Mouse (Mus musculus): ENCODE results near the gene Lrrfip1.
A peak's percentile ranks its signal among the peaks of the same experiment; 100 is the strongest.

Lrrfip1 gene

DNA sequence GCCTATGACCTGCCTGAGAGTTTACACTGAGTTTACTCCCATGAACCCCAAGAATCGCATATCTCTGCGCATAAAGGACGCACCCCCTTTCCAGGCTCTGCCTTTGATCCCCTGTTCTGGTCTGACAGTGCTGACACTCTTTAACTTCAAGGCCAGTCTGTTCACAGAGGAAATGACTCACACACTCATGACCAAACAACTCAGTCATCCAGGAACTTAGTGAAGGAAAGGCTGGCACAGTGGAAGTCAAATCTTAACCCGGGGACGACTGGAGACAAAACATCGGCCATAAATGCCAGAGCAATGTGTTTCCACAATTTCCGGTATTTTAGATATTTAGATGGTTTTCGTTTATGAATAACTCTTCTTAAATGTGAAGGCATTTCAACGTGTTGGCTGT is 25.4 kb downstream of the Lrrfip1 start:
- DNase-seq (ENCODE audit: low spot score) = no peak

DNA sequence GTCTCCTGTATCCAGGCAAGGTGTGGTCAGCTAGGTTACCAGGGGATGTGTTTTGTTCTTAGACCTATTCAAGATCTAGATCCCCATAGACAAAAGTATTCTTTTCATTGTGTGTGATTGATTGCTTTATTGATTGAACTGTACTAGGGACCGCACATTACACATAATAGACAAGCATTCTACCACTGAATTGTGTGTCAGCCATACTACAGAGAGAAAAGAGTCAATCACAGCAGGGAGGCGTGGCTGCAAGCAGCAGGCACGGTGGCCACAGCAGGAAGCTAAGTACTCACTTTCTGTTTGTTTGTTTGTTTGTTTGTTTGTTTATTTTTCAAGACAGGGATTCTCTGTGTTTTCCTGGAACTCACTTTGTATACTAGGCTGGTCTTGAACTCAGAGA is 25.9 kb downstream of the Lrrfip1 start:
- DNase-seq (ENCODE audit: low spot score) = no peak

DNA sequence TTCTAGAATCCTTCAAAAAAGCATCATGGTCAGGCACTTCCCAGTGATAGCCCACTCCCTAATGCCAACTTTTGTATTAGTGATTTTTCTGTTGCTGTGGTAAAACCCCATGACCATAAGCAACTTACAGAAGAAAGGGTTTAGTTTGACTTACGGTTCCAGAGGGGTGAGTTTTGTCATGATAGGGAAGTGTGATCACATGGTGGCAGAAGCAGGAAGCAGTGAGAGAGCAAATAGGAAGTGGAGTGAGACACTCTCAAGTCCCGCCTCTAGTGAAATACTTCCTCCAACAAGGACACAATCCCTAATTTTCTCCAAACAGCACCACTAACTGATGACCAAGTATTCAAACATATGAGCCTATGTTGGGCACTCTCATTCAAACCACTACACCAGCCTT is 28.4 kb downstream of the Lrrfip1 start:
- no peak for DNase-seq (ENCODE audit: low spot score)

DNA sequence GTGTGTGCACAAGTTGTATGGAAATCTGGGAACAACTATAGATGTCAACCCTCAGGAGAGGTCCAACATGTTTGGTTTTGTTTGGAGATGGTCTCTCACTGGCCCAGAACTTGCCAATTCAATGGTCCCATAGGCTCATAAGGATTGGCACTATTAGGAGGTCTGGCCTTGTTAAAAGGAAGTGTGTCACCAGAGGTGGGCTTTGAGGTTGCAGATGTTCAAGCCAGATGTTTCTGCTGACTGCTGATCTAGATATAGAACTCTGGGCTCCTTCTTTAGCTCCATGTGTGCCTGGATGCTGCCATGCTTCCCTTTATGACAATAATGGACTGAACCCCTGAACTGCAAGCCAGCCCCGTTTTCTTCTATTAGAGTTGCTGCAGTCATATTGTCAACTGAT is 31.8 kb downstream of the Lrrfip1 start:
- DNase-seq (ENCODE audit: low spot score) = no peak

DNA sequence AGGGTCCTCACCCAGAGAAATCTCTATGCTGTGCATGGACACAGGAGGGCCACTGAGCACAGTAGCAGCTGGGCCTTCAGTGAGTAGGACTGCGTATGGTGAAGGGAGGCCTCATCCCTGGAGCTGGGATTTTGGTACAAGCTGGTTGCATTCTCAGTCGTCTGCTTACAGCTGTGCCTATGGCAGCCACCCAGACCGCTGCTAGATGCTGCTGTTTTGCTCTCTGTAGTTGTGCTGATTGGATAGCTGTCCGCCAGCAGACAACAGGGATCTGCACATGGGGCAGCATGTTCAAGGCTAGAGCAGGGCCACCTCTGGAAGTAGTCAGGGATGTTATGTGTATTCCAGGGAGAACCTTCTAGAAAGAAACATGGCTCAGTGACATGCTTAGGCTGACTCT is 33.0 kb downstream of the Lrrfip1 start:
- no peak for DNase-seq (ENCODE audit: low spot score)

DNA sequence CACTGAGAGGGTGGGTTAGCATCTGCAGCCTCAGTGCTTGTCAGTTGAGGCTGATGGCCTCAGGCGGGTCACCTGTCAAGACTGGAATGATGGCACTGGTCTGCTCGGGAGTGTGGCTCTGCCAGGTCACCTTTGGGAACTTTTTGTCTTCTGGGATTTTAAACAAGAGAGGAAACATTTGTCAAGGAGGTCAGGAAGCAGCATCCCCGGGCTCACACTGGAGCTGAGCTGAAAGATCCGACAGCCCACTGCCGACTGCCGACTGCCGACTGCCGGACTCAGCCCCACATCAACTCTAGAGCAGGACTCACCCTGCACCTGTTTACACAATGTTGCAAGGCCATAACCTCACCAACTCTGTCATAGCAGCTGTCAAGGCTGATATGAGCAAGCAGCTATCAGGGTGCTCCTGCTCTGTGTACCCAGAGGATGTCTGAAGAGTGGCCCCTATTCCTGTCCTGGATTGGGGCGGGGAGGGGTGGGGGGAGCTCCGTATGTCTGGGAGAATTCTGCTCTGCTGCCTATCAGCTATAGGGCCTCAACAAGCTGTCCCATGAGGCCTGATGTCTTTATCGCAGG is 33.9 kb downstream of the Lrrfip1 start:
- DNase-seq (ENCODE audit: low spot score) = no peak

DNA sequence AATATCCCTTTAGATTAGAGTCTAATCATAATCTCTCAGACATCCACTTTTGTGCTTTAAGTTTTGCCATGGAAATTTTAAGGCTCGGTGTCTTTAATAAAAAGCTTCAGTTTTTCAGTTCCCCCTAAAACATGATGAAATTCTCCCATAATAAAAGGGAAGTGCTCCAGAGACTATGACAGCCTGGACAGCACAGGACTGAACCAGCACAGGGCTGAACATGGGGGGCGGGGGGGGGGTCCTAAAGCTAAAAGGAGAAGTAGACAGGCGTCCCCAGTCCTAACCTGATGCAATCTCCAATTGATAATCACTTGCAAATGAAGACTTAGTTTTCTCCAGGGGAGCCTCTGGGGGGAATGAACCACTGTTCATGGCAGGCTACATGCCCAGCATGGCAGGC is 36.0 kb downstream of the Lrrfip1 start:
- DNase-seq (ENCODE audit: low spot score) = no peak

DNA sequence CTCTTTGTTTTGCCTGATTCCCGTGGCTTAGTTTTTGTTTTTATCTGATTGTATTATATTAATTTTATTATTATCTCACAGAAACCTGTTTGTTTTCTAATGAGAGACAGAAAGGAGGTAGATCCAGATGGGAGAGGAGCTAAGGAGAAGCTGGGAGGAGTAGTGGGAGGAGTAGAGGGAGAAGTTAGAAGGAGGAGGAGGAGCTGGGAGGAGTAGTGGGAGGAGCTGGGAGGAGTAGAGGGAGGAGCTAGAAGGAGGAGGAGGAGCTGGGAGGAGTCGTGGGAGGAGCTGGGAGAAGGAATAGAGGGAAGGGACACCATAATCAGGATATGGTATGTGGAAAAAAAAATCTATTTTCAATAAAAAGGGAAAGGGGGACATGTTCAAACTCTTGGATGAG is 36.7 kb downstream of the Lrrfip1 start:
- DNase-seq (ENCODE audit: low spot score) = no peak

DNA sequence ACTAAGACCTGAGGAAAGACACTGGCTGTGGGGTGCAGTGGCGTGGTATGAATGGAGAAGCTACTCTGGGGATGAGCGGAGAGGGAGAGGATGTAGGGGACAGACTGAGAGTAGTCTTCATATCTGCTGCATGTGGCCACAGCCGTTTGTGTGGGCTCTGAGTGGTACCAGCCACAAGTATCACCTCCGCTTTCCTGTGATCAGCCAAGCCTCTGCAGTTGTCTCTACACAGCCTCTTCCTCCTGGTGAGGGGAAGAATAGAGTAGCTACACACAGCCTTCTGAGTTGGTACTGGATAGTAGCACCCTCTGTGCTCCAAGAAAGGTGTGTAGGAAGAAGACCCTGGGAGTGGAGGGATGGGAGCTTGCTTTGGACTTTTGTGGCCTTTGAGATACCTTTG is 38.7 kb downstream of the Lrrfip1 start:
- no peak for DNase-seq (ENCODE audit: low spot score)

DNA sequence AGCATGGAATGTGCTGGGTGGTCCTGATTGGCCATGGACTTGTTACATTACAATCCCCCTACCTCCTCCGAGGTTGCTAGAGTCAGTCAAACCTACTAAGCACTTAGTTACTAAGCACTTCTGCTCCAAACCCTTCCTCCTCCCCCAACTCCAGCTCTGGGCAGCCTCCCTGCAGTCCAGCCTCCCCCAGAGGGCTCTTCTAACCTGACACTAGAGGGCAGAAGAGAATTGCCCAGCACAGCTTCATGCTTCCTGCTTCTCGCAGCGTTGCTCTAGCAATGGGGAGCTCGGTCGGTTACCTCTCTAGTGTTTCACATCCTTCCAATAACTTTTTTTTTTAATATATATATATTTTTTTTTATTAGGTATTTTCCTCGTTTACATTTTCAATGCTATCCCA is 39.5 kb downstream of the Lrrfip1 start:
- DNase-seq (ENCODE audit: low spot score) = no peak

DNA sequence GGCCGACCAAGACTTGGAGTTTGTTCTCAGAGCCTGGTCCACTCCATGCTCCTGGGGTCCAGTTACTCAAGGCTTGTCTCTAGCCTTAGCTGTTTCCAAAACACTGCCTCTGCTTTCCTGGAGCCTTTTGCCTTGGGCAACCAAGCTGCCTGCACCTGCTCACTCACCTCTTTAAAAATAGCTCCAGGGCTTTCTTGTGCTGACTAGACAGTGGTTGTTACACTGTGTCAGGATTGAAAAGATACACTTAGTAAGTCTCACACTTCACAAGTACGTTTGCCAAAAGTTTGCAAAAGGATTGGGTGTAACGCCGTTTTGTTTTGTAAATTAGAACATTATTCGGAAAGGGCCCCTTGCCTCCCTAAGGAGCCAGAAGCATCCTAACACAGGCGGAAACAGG is 40.0 kb downstream of the Lrrfip1 start:
- DNase-seq (ENCODE audit: low spot score) = peak; percentile 76

DNA sequence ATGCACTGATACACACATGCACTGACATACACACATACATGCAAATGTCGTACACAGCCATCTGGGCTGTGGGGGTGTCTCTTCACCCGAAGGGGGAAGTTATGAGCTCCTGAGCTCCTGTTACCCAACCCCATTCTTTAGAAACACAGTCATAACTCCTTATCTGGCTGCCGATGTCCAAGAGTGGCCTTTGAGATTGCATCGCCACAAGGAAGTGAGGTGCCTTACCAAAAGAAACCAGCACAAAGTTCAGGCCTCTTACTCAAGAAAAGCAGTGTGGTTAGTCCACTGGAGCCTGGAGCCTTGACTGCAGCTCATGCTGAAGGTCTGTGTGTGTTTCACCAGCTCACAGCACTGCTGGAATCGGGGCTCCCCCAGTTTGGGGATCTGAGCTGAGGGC is 43.1 kb downstream of the Lrrfip1 start:
- no peak for DNase-seq (ENCODE audit: low spot score)

DNA sequence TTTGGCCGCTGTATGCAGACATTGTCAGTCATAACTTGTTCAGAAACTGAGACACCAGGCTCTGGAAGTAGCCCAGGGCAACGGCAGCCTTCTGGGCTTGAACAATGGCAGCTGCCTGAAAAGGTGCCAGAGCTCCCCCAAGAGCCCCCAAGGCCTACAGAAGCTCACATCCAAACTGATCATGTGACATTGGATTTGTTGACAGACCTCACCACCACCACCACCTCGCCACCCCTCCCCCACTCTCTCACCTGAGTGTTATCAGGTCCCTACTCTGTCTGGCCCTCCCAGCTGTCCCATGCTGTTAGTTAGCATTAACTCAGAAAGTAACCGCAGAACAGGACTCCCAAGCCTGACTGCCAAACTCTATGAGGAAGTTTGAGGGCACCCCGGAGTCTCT is 44.7 kb downstream of the Lrrfip1 start:
- DNase-seq (ENCODE audit: low spot score) = no peak

DNA sequence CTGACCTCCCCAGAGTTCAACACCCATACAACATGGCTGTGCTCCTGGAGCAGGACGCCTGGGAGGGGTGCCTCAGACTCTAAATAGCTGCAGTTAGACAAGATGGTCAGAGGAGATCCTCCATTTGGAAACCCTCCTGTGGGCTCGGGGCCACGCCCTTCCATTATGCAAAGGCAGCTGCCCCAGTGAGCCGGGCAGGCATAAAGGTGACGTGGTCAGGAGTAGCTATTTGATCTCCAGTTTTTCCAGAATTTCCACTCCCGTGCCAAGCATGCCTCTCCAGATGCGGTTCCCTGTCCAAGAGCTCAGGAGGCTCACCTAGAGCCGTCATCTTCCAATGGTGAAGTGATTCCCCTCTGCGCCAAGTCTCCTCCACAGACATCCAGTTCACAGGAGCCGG is 45.6 kb downstream of the Lrrfip1 start:
- DNase-seq (ENCODE audit: low spot score) = no peak

DNA sequence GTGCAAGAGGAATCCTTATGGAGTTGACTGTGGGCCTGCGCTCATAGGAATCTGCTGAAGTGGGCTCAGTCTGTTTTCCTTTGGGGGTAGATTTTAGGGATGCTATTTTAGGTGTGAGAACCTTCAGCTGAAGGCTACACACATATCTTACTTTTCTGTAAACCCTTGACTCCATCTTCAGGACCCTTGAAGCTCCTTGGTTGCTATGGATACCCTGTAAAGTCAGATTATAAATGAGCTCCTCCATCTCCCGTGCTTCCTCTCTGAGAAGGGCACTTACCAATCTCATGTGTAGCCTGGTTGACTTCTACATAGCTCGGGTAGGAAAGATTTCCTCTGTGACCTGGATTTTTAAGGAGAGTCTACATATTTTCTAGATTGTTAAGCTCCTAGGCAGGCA is 46.1 kb downstream of the Lrrfip1 start:
- no peak for DNase-seq (ENCODE audit: low spot score)

DNA sequence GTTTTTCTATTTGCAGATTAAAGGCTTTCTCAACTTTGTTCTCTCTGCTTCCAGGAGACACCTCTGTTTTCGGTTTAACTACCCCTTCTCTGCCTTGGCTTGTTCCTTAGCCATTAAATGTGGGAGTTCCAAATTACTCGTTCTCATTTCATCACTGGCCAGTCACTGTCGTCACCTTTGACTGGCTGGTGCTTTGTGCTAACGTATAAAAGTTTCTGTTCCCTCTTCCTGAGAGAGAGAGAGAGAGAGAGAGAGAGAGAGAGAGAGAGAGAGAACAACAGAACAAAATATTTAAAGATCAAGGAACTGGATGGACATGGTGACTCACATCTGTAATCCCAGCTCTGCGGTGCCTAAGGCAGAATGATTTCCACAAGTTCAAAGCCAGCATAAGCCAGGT is 47.7 kb downstream of the Lrrfip1 start:
- DNase-seq (ENCODE audit: low spot score) = no peak

DNA sequence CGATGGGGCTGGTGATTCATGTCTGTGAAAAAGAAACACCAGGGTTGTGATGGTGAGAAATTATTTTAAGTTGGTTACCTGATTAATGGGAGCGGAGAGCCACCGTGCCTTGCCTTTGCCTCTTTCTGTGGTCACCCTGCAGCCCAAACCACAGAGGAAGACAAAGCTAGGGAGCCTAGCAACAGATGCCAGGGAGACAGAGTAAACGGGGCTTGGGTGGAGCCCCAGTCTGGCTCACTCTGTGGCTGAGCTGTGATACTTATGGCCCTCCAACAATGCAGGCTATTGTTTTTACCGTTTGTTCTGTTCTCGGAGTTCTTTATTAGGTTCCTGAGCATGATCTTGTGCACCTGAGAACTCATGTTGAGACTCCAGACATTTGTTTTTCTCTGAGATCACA is 50.8 kb downstream of the Lrrfip1 start:
- DNase-seq (ENCODE audit: low spot score) = no peak

DNA sequence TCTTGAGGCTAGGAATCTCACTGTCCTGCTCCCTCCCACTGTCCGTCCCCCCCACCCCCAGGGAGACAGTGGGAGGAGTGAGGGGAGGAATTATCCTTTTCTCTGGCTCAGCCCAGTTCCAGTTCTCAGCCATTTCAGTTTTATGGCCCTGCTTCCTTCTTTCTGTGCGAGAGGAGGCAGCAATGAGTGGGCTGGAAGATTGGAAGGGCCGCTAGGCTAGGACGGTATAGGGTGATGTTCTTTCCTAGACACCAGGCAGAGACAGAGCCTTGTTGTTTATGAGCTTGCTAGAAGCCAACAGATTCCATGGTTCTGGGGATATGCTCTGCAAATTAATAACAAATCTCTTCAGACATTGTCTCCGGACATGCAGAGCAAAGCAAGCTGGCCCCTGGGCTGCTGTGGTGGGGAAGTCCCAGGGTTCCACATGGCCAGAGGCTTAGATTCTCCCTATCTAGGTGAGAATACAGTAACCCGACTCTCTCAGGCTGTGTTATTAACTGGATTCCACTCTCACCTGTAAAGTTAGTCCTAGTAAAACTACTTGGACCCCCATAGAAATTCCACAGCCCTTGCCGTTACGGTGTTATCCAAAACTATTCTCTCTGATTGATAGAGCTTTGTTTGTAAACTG is 53.0 kb downstream of the Lrrfip1 start:
- DNase-seq (ENCODE audit: low spot score) = no peak

DNA sequence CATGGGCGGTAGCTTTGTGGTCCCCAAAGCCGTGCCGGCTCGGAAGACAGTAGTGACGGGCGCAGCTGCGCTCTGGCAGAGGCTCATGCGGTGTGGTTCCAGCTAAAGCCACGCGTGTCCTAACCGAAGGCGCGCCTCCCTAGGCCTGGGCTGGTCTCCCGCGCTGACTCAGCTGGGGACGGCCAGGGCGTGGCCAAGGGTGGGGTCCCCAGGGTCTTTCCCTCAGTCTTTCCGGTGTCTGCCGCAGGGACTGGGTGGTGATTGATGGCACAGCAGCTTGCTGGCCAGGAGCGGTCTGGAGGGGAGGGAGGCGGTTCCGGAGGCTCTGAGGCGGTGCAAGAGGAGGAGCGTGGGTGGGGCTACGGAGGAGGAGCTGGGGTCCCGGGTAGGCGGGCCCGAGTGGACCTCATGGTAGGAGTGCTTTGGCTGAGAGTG is 54.2 kb downstream of the Lrrfip1 start:
- DNase-seq (ENCODE audit: low spot score) = peak; percentile 84

DNA sequence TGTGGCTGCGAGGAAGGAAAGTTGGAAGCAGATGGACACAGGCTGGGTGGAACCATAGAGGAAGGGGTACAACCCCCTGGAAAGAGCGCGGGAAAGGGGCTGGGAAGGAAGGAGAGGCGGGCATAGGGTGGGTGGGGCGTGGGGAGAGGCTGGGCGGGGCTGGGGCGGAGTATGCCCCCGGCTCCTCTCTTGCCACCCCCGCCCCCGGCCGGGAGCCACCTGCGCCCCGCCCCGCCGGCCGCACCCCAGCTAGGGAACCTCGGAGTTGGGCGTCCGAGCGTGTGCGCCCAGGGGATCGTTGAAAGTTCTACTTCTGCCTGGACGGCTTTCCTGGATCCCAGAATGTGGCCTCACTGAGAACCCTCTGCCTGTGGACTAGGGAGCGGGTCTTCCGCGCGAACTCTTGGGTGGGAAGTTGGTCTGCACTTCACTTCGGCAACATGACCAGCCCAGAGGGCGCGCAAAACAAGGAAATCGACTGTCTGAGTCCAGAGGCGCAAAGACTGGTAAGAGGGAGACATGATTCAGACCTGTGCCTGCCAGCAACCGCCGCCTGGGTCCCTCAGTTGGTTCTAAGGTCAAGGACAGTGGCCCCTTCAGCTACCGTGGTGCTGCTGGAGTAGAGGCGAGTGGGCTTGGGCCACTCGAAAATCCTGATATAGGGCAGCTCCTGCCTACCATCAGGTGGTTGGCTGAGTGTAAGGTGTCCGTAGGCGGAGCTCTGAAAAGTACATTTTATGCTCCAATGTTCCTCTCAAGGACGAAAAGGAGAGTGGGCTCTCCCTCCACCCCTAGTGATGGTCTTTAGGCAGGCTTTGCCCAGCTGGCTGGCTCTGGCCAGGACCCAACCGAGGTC is 54.9 kb downstream of the Lrrfip1 start:
- DNase-seq (ENCODE audit: low spot score) = no peak

DNA sequence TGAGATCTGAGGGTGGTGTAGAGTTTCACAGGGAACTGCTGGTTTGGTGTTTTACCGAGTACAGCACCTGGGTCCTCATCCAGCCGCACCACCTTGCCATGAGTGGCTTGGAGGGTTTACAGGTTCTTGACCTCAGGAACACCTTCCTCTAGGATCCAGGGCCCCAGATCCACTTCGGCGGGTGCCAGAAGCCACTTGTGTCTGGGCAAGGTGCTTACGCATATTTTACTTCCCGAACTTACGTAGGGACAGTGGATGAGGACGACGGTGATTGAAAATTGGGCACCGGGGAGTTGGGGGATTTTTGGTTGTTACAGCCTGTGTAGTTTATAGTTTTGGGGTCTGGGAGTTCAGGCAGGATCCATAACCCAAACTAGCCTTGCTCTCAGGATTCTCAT is 55.5 kb downstream of the Lrrfip1 start:
- no peak for DNase-seq (ENCODE audit: low spot score)

DNA sequence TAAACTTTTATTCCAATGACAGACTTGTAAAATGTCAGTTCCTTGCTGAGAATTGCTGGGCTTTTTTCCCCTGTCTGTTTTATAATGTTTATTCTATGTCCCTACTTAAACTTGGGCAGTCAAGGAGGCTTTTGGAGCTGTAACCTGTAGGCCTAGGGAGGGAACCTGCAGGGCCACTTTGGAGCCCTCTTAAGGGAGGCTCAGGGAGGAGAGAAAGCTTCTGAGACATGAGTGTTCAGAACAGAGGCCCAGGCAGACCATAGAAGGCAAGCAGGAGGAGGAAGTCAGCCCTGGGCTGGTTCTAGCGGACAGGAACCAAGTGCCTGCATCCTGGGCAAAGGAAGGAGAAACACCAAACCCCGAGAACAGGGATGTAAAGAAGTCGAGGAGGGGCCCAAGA is 56.3 kb downstream of the Lrrfip1 start:
- no peak for DNase-seq (ENCODE audit: low spot score)

DNA sequence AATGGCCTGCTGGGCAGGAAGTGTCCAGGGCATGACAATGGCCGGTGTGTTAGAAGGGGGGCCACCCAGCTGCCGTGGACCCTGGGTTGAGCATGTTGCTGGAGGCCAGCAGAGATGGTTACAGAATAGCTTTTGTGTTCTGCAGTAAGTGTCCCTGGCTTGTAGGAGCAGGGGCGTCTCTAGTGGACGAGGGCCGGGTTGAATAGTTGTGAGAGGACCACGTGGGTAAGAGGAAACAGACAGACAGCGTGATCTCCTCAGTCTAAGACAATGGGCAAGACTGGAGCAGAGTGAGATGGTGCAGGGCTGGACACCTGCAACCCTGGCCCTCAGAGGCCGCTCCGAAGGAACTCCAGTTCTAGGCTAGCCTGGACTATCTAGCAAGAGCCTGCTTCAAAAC is 57.2 kb downstream of the Lrrfip1 start:
- no peak for DNase-seq (ENCODE audit: low spot score)

DNA sequence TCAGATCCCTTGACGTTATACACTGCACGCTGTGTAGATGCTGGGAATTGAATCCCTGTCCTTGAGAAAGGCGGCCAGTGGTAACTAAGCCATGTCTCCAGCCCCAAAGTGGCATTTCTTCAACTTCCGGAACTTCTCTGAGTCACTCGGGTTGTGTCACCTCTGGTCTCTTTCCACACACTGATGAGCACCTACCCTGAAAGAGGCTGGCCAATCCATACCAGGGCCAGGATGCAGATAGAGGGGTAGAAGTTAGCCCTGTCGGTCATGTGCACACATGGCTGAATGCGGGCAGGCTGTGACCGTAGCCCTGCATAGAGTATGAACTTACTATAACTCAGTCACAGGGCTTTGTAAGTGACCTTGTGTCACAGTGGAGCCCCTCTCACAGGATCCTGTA is 57.9 kb downstream of the Lrrfip1 start:
- no peak for DNase-seq (ENCODE audit: low spot score)
